Mouse (Mus musculus) cerebellum, adult 11 months (tissue): ENCODE results near the gene Npat.
A peak's percentile ranks its signal among the peaks of the same experiment; 100 is the strongest.

ENCODE experiments used
- DNase-seq: peaks from one replicate; pipeline ENCODE4 v3.0.0; 2022

The Npat gene

DNA sequence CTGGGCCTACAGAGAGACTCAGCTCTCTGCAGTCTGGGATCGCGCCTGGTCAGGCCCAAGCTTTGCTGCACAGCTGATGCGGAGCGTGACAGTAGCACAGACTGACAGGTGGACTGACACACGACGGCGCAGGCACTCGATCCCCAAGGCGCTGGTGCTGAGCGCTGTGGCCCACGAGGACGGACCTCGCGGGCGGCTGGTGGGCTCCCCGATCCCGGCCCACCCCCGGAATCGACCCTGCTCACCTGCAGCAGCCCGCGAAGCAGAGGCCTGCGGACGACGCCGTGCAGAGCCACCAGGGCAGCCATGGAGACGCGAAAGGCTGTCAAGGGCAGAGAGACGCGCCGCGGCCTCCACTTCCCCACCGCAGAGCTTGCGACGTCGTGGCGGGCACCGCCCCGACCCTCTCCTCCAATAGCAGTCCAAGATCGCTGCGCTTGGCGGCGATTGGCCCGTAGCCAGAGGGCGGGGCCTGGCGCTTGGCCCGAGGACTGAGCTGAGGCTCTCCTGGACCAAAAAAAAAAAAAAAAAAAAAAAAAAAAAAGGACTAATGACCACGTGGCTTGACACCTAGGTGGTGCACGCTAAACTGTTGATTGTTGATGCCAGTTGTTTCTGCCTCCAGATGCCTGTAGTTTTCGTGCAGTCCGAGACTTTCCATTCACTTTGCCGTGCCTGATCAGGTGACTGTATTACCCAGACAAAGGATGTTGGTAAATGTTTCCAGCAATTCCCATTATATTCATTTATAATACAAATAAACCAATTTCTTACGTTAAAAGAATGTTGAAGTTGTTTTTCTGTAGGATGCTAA, 73.3 kb downstream of the Npat start, which contains the start of gene Acat1:
Acat1 (minus strand) TSS at position 415 of the 814 bp plus-strand sequence.
- peak; percentile 93 for DNase-seq

DNA sequence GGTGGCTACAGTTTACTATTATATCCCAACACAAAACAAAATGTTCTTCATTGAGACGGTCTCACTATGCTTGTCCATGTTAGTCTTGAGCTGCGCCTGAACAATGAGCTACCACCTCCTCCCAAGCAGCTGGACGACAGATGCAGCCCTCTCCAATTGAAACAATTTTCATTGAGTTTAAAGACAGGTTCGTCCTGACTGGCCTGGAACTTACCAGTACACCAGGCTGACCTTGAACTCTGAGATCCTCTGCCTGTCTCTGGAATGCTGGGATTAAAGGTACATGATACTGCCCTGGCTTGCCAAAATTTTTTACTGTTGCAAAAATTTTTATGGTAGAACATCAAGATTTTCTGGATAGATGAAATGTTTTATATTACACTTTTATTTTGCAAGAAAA, 77.4 kb downstream of the Npat start:
- no peak for DNase-seq

DNA sequence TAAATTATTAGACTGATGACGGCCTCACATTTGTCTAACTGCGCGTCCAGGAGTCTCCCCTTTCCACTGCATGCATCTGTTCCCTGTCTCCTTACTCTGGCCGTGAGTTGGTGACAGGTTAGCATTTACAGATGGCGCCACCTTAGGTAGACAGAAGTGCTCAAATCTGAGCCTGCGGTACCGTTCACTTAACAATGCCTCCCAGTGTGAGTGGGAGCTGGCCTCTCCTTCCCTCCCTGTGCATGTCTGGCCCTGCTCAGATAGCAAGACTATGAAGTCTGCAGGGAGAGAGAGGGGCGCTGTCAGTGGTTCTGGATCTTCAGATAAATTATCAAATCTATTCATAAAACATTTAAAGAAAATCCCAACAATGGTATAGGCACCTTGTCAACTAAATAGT, 78.4 kb downstream of the Npat start:
- no peak for DNase-seq
